Mouse (Mus musculus) thymus, adult 2 months (tissue): Measurements from ENCODE around the gene Usp38.

Experiments used
- CTCF ChIP-seq: fragments of 200-500 bp; IDR thresholded peaks from 2 replicates; pipeline ENCODE4 v1.5.1; 2012; ENCODE audit warnings: mild to moderate bottlenecking, control low read depth, low read length, moderate library complexity, borderline replicate concordance; ENCODE audit not compliant: control insufficient read depth, poor library complexity, insufficient read depth; ENCODE audit errors: extremely low read depth
- POLR2A ChIP-seq: fragments of 200-500 bp; IDR thresholded peaks from 2 replicates; pipeline ENCODE4 v1.6.1; 2012; ENCODE audit warnings: mild to moderate bottlenecking, low read length, control low read depth, moderate library complexity; ENCODE audit not compliant: control insufficient read depth, poor library complexity, insufficient read depth; ENCODE audit errors: extremely low read depth

DNA sequence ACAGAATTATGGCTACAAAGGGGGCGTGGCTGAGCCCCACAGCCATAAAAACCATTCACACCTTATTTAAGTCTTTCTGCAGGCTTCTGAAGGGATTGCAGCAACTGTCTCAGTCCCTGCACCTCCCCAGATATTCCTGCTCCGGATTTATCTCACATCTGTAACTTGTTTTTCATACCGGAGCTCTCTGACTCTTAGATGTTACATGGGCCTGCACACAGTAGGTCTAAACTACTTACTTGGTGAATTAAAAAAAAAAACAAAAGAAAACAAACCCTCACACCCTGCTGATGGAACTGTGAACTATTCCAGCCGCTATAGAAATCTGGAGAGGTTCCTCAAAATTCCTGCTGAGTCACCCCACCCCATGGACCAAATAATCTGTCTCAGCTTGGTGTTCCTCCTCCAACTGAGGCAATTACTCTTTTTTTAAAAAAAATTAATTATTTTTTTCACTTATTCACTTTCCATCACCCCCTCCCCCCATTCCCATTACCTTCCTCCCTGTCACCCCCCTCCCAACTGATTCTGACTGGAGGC lies 53.6 kb downstream of the Usp38 start:
- no peak for TF ChIP-seq CTCF
- TF ChIP-seq POLR2A = no peak
